Mouse (Mus musculus) cerebellum, postnatal 25 days (tissue): ENCODE results near the gene Gm4305.
"Not testable (repeated sequence)": the region's sequence is repeated elsewhere in the genome, so short reads cannot be mapped to it uniquely, and the experiment has no call there.

Experiments used
- DNase-seq, 2 experiments: peaks; one replicate each; pipeline ENCODE4 v3.0.0; 2021; ENCODE audit warnings: mixed read lengths in 2 of 2

Gm4305 gene

DNA sequence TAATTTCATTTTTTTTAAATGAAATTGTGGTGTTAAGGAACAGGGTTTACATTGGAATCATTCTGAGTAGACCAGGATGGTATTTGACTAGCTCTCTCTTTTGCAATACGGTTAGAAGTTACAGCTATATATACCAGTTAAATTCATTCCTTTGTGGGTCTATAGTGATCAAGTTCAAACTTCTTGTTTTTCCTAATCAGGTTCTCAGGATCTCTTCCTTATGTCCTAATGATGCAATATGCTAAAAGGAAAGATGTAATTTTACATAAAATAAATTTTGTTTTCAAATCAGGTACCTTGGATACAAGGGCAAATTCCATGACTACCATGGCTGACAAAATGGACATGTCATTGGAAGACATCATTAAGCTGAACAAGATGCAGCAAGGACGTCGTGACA is at the start of gene Gm4305:
TSS of gene Gm4305 (plus strand) at position 301 of the 400 bp plus-strand sequence.
- DNase-seq: not testable (repeated sequence)

DNA sequence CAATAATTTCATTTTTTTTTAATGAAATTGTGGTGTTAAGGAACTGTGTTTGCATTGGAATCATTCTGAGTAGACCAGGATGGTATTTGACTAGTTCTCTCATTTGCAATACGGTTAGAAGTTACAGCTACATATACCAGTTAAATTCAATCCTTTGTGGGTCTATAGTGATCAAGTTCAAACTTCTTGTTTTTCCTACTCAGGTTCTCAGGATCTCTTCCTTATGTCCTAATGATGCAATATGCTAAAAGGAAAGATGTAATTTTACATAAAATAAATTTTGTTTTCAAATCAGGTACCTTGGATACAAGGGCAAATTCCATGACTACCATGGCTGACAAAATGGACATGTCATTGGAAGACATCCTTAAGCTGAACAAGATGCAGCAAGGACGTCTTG is 15.5 kb upstream of the Gm4305 start, which contains the start of gene Gm4301:
TSS of gene Gm4301 (plus strand) at position 301 of the 400 bp plus-strand sequence.
- not testable (repeated sequence) for DNase-seq

DNA sequence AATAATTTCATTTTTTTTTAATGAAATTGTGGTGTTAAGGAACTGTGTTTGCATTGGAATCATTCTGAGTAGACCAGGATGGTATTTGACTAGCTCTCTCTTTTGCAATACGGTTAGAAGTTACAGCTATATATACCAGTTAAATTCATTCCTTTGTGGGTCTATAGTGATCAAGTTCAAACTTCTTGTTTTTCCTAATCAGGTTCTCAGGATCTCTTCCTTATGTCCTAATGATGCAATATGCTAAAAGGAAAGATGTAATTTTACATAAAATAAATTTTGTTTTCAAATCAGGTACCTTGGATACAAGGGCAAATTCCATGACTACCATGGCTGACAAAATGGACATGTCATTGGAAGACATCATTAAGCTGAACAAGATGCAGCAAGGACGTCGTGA is 10.4 kb upstream of the Gm4305 start, which contains the start of gene Gm4302:
TSS of gene Gm4302 (plus strand) at position 301 of the 400 bp plus-strand sequence.
- DNase-seq: not testable (repeated sequence)

DNA sequence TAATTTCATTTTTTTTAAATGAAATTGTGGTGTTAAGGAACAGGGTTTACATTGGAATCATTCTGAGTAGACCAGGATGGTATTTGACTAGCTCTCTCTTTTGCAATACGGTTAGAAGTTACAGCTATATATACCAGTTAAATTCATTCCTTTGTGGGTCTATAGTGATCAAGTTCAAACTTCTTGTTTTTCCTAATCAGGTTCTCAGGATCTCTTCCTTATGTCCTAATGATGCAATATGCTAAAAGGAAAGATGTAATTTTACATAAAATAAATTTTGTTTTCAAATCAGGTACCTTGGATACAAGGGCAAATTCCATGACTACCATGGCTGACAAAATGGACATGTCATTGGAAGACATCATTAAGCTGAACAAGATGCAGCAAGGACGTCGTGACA is 5.2 kb upstream of the Gm4305 start, which contains the start of gene Gm4303:
TSS of gene Gm4303 (plus strand) at position 301 of the 400 bp plus-strand sequence.
- DNase-seq: not testable (repeated sequence)

DNA sequence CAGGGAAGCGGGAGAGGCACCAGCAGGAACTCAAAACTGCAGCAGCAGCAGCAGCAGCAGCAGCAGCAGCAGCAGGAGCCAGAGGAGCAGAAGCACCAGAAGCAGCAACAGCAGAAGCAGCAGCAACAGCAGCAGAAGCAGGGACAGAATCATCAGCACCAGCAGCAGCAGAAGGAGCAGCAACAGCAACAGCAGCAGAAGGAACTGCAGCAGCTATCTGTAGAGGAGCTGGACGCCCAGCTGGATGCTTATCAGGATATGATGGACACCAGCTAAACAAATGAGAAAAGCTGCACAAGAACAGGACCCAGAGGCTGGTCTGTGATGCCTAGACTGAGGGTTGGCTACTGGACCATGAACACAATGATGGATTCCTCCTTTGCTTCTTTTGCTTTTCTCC is 5.9 kb downstream of the Gm4305 start:
- peak; percentile 3 to 8 for DNase-seq

DNA sequence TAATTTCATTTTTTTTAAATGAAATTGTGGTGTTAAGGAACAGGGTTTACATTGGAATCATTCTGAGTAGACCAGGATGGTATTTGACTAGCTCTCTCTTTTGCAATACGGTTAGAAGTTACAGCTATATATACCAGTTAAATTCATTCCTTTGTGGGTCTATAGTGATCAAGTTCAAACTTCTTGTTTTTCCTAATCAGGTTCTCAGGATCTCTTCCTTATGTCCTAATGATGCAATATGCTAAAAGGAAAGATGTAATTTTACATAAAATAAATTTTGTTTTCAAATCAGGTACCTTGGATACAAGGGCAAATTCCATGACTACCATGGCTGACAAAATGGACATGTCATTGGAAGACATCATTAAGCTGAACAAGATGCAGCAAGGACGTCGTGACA is 10.1 kb downstream of the Gm4305 start, which contains the start of gene Gm4307:
TSS of gene Gm4307 (plus strand) at position 301 of the 400 bp plus-strand sequence.
- not testable (repeated sequence) for DNase-seq

DNA sequence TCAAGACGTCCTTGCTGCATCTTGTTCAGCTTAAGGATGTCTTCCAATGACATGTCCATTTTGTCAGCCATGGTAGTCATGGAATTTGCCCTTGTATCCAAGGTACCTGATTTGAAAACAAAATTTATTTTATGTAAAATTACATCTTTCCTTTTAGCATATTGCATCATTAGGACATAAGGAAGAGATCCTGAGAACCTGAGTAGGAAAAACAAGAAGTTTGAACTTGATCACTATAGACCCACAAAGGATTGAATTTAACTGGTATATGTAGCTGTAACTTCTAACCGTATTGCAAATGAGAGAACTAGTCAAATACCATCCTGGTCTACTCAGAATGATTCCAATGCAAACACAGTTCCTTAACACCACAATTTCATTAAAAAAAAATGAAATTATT is 31.6 kb downstream of the Gm4305 start, which contains the start of gene Gm4312:
TSS of gene Gm4312 (minus strand) at position 101 of the 400 bp plus-strand sequence.
- not testable (repeated sequence) for DNase-seq
